Mouse (Mus musculus): ENCODE results near the gene Krtap24-1. TPM values are rescaled to one million over a fixed set of nuclear protein-coding genes. Genes with fewer than 3 reads are reported as not detected.

The Krtap24-1 gene
- total RNA-seq, 2 experiments from 2014 or later: not detected

DNA sequence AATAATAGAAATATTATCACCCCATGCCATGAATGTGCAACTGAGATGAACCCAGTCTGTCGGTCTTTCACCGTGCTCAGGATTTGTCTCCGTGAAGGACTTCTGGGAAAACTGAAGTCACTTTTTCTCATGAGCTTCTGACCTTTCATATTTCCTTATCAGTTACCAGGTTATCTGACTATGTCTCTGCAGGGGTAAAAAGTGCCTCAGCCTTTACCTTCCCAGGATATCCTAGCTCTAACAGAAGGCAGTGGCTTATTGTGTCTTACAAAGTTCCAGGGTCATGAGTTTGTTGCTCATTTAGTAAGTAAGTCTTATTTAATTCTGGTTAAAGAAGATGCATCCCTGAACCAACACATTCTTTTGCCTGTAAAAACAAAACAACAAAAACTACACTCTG is 42.3 kb downstream of the Krtap24-1 start:
- DNase-seq (ENCODE audit: low spot score in 2 of 2): no peak
- intact Hi-C loops (cut with DNase I): no loop called here

DNA sequence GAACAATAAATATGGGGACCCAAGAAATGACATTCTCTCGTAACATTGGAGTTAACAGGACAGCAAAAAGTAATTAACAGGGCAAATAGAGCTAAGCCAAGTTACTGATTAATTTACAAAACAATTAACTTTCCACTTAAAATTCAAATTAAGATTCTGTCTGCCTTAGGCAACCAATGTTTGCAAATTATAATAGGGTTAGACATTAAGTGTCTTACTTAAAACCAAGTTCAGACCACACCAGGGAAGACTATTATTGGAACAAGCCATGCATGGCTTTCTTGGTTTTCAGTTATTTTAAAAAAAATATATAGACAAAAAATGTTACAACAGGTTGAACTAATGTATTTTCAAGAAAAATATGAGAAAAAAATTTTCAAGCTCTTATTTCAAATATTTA is 43.0 kb downstream of the Krtap24-1 start:
- DNase-seq (ENCODE audit: low spot score in 2 of 2): no peak
- intact Hi-C loops (cut with DNase I): no loop called here

DNA sequence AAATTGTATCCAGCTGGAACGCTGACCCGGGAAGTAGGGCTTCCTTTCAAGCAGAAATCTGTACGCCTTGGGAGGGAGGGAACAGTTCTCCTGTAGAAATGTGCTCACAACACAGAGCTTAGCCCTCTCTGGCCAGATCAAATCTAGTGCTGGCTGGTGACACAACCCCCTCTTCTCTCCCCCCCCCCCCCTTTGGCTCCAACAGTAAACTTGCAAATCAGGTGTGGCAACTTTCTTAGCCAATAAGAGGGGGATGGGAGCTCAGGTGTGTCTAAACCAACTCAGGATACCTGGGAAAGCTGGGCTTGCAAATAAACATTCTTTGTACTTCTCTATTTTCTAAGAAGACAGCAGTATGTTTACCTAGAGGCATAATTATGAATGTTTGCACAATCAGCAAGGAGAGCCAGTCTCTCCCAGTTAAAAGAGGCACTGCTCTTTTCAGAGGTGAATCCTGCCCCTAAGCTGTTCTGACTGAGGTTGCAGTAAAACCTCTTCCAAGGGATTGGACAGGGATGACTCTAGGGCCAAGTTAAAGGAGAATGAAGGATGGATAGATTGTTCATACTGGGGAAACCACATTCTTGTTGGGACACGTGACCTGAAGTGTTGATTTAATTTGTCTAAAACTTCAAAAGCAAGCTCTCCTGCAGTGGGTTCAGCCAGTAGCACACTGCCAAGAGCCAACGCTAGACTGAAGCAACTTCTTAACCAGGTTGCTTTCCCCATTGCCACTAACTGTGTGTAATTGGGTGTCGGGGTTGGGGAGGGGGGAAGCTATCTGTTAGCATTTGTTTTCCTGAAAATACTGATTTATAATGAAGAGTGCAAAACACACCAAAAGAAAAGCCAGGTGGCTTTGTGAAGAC is 48.8 kb downstream of the Krtap24-1 start, which contains the start of gene Cldn8:
TSS of gene Cldn8 (minus strand) at position 139 of the 869 bp plus-strand sequence.
- intact Hi-C loops (cut with DNase I): no loop called here
- DNase-seq (ENCODE audit: low spot score in 2 of 2): no peak

DNA sequence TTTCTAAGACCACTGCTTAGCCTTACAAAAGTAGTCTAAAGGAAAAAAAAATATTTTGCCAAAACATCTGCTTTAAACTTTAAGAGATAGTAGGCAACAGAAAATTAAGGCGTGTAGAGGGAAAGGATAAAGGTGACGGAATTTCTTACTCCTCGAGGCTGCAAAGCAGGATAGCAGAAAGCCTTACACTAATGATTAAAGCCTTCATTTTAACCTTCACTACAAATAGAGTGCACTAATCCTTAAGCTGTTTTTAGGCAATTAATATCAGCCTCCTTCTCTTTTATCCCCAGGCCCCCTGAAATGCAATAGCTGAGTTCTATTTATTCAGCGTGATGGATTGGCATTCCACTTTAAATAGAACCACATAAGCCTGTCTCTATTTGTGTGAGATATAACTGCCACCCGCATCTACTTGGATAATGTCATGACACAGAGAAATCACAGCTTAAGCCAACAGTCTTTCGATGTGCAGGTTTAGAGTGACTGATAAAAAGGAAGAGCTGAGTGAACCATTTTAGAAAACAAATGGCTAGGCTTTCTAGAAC is 50.4 kb downstream of the Krtap24-1 start:
- no peak for DNase-seq (ENCODE audit: low spot score in 2 of 2)
- intact Hi-C loops (cut with DNase I): no loop called here

Other genes with a start within 250 kb of the Krtap24-1 start
- gene Cldn17, start 105.3 kb downstream of the Krtap24-1 start, total RNA-seq (2021): not detected
- not detected for gene Cldn8, start 49.1 kb downstream of the Krtap24-1 start, total RNA-seq (2021)
- gene 2310079G19Rik, start 15.4 kb upstream of the Krtap24-1 start, total RNA-seq (2021): not detected
- not detected for gene Krtap26-1, start 35.5 kb upstream of the Krtap24-1 start, total RNA-seq (2021)
- gene Krtap27-1, start 59.4 kb upstream of the Krtap24-1 start, total RNA-seq (2021): not detected
- gene 2310061N02Rik, start 95.7 kb upstream of the Krtap24-1 start, total RNA-seq (2021): not detected
- not detected for gene Krtap13-1, start 116.6 kb upstream of the Krtap24-1 start, total RNA-seq (2021)
- gene Krtap13, start 139.4 kb upstream of the Krtap24-1 start, total RNA-seq (2021): not detected
- not detected for gene 2310034C09Rik, start 146.6 kb upstream of the Krtap24-1 start, total RNA-seq (2021)
- not detected for gene 2310057N15Rik, start 161.9 kb upstream of the Krtap24-1 start, total RNA-seq (2021)
- not detected for gene Gm5965, start 165.6 kb upstream of the Krtap24-1 start, total RNA-seq (2021)
- gene Gm20741, start 199.9 kb upstream of the Krtap24-1 start, total RNA-seq (2021): not detected
- not detected for gene Krtap15, start 207.9 kb upstream of the Krtap24-1 start, total RNA-seq (2021)
- not detected for gene Krtap14, start 213.9 kb upstream of the Krtap24-1 start, total RNA-seq (2021)

Measured in left cerebral cortex, postnatal 36 days (tissue).